Mouse (Mus musculus): ENCODE results near the gene BC017158.

Gene BC017158

GRCm38 (mm10) chr7:128236856-128237592 is 60.9 kb downstream of the BC017158 start, which contains the start of gene Armc5:
TSS of gene Armc5 (plus strand) at chr7:128237342.
- in situ Hi-C loops (cut with MboI, MseI) = loop anchor here (25.0 kb wide), 1 partner anchor 1025 kb away; the partner anchor contains the start of genes Mylpf and Tbc1d10b

DNA sequence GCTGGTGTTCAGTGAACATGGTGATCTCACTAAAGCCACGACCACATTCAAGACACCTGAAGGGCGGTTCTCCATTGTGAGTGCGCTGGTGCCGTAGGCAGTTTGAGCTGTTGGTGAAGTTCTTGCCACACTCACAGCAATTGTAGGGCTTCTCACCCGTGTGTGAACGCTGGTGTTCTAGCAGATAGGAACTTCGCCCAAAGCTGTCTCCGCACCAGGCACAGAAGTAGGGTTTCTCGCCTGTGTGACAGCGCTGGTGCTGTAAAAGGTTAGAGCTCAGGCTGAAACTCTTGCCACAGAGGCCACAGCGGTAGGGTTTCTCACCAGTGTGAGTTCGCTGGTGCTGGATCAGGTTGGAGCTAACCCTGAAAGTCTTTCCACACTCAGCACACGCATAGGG is 61.5 kb downstream of the BC017158 start:
- in situ Hi-C loops (cut with MboI, MseI) = loop anchor here (25.0 kb wide), 1 partner anchor 1024 kb away; the partner anchor contains the start of genes Mylpf and Tbc1d10b

GRCm38 (mm10) chr7:128235481-128235880 is 62.5 kb downstream of the BC017158 start:
- in situ Hi-C loops (cut with MboI, MseI) = loop anchor here (25.0 kb wide), 1 partner anchor 1023 kb away; the partner anchor contains the start of genes Mylpf and Tbc1d10b

DNA sequence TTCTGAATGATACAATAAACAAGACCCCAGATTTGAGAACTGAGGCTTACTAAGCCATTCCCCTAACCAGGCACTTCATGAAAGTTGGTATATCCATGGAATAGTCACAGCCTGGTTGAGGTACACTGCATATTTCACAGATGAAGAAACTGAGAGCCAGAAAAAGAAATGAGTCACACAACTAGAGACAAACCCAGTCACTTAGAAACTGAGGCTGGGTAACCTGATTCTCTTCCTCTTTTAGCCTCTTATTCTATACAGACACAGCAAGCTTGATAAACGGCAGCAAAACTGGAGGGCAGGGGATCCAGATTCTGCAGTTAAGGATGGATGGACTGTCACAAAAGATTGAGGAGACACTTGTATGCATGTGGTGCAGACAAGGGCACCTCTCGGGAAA is 63.2 kb downstream of the BC017158 start:
- in situ Hi-C loops (cut with MboI, MseI) = loop anchor here (25.0 kb wide), 1 partner anchor 1022 kb away; the partner anchor contains the start of genes Mylpf and Tbc1d10b

DNA sequence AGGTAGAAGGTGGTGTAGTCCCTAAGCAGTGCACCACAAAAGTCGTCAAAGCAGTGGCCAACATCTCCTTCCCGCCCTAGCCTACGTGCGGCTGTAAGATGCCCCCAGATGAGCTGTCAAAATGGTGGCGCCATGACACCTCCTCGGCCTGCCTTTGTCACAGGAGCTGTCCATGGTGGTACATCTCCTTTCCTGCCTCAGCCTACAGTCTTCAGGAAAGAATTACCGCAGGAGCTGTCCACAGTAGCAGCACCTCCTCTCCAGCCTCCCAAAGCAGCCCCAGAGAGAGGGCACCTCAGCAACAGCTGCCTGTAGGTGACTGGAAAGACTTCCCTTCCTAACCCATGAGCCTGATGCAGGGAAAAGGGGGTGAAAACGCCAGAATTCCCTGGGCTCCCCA is 66.2 kb downstream of the BC017158 start:
- in situ Hi-C loops (cut with MboI, MseI) = loop anchor here (25.0 kb wide), 1 partner anchor 1019 kb away; the partner anchor contains the start of genes Mylpf and Tbc1d10b
